Mouse (Mus musculus): Measurements from ENCODE around the gene Tcte1. TPM values are rescaled to one million over a fixed set of nuclear protein-coding genes. Genes with fewer than 3 reads are reported as not detected.

Gene Tcte1
- 3.2 and 6.2 TPM in 2 replicates for polyA plus RNA-seq (2015; fragmentation: Nextera tagmentation; extraction: Ambion mirVana)

DNA sequence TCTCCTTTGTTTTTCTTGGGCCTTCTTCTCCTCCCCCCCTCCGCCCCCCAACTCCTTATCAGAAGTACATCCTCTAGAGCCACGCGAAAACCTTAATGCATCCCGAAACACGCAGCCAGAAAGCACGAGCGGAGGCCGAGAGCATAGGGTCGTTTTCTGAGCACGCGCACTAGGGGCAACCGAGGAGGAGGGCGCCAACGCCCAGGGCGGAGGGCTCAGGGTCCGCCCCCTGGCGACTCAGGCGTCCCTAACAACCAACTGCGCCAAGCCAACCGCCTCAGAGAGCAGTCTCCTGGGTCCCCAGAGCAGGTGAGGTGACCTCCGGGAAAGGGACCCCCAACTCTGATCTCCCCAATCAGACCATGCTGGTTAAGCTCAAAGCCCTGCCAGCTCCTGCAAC is at the start of gene Tcte1:
Gene Tcte1 (plus strand): TSS at position 172 of the 400 bp plus-strand sequence.
- peak; percentile 64 for ATAC-seq (ENCODE audit: insufficient number of reproducible peaks, low FRiP score, low TSS enrichment, low read depth)
- Histone ChIP-seq H3K27ac (replicated peaks) (no peak within 1 kb of the TSS), H3K4me1 (peaks cover 15% of the 10 kb centered on the region; the same call in 1 of the 2 replicates), H3K36me3 (0 out of 2 replicates have a peak, but pooled peaks cover 8% of the 10 kb centered on the region), H3K27me3 (peaks cover 19% of the 10 kb centered on the region), H3K9ac (peak within 1 kb of the TSS; percentile 39), H3K9me3 (replicated peaks) (no peaks in the 10 kb centered on the region), H3K4me2 (replicated peaks) (peak within 1 kb of the TSS; percentile 71), H3K4me3 (replicated peaks) (peak within 1 kb of the TSS; percentile 39)
- 1% methylated on average over 21 of the region's 21 CpGs for WGBS

GRCm38 (mm10) chr17:45473667-45474066 is 49.6 kb upstream of the Tcte1 start:
- ATAC-seq (ENCODE audit: insufficient number of reproducible peaks, low FRiP score, low TSS enrichment, low read depth): no peak
- no peaks in the 10 kb centered on the region for H3K9me3 ChIP-seq (replicated peaks)
- no peaks in the 10 kb centered on the region for H3K36me3 ChIP-seq
- peaks cover 13% of the 10 kb centered on the region for H3K4me1 ChIP-seq
- H3K27me3 ChIP-seq: peaks cover 15% of the 10 kb centered on the region; the same call in 1 of the 2 replicates
- H3K4me2 ChIP-seq (replicated peaks): no peak overlapping the region
- no peak overlapping the region for H3K9ac ChIP-seq
- 78% methylated on average over 6 of the region's 6 CpGs for WGBS
- no peak overlapping the region for H3K4me3 ChIP-seq (replicated peaks)
- H3K27ac ChIP-seq (replicated peaks): no peak overlapping the region

GRCm38 (mm10) chr17:45474146-45474545 is 49.1 kb upstream of the Tcte1 start:
- H3K36me3 ChIP-seq: no peaks in the 10 kb centered on the region
- peaks cover 13% of the 10 kb centered on the region for H3K4me1 ChIP-seq
- H3K4me2 ChIP-seq (replicated peaks): peak overlapping the region; percentile 52
- H3K27ac ChIP-seq (replicated peaks): no peak overlapping the region
- H3K9me3 ChIP-seq (replicated peaks): no peaks in the 10 kb centered on the region
- H3K4me3 ChIP-seq (replicated peaks): peak overlapping the region; percentile 40
- H3K27me3 ChIP-seq: peaks cover 15% of the 10 kb centered on the region; the same call in 1 of the 2 replicates
- WGBS: 70% methylated on average over 8 of the region's 8 CpGs
- no peak overlapping the region for H3K9ac ChIP-seq
- ATAC-seq (ENCODE audit: insufficient number of reproducible peaks, low FRiP score, low TSS enrichment, low read depth): no peak

DNA sequence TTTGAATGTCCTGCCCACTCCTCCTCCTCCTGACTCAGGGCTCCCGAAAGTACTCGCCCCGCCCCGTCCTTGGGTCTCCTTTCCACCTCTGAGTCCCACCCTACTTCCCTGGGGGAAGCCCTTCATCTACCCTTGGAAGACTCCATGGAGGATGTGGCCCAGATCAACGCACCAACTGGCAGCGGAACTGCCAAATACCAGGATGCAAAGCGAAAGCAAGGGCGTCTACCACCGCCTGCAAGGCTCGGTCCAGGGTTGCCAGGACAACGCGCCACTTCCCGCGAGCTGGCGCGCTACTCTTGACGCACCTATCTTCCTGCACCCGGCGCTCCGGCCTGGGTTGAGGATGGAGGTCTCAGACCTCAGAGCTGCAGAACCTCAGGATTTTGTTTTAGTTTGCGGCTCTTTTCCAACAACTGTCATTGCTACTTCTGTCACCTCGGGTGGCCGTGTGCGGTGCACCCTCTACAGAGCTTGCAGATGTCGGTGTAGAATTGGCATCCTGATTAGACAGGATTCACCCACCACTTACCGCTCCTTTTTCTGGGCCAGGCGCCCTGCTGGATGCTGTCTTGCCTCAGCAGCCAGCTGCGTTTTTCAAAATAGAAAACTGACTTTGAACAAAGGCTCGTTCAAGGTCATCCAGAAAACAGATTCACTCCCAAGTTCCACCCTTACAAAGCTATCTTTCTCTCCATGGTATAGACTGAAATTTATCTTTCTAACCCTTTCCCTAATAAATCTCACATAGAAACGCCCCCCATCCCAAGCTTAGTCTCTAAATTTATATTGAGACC is 48.4 kb upstream of the Tcte1 start, which contains the start of gene Spats1:
Gene Spats1 (minus strand): TSS at position 747 of the 797 bp plus-strand sequence.
- no peaks in the 10 kb centered on the region for H3K36me3 ChIP-seq
- H3K9ac ChIP-seq: no peak within 1 kb of the TSS
- 6% methylated on average over 30 of the region's 30 CpGs for WGBS
- H3K4me1 ChIP-seq: peaks cover 13% of the 10 kb centered on the region
- peak within 1 kb of the TSS; percentile 40 for H3K4me3 ChIP-seq (replicated peaks)
- ATAC-seq (ENCODE audit: insufficient number of reproducible peaks, low FRiP score, low TSS enrichment, low read depth): peak; percentile 71
- H3K27ac ChIP-seq (replicated peaks): no peak within 1 kb of the TSS
- no peaks in the 10 kb centered on the region for H3K9me3 ChIP-seq (replicated peaks)
- peak within 1 kb of the TSS; percentile 52 for H3K4me2 ChIP-seq (replicated peaks)
- peaks cover 15% of the 10 kb centered on the region; the same call in 1 of the 2 replicates for H3K27me3 ChIP-seq

GRCm38 (mm10) chr17:45478234-45478825 is 44.9 kb upstream of the Tcte1 start:
- no peak for ATAC-seq (ENCODE audit: insufficient number of reproducible peaks, low FRiP score, low TSS enrichment, low read depth)
- Histone ChIP-seq H3K9ac (no peak overlapping the region), H3K27me3 (peaks cover 15% of the 10 kb centered on the region; the same call in 1 of the 2 replicates), H3K4me3 (replicated peaks) (no peak overlapping the region), H3K36me3 (no peaks in the 10 kb centered on the region), H3K27ac (replicated peaks) (no peak overlapping the region), H3K4me1 (peaks cover 13% of the 10 kb centered on the region), H3K9me3 (replicated peaks) (no peaks in the 10 kb centered on the region), H3K4me2 (replicated peaks) (no peak overlapping the region)
- 14% methylated on average over 12 of the region's 12 CpGs for WGBS

GRCm38 (mm10) chr17:45480429-45480828 is 42.8 kb upstream of the Tcte1 start:
- H3K36me3 ChIP-seq: no peaks in the 10 kb centered on the region
- H3K4me3 ChIP-seq (replicated peaks): no peak overlapping the region
- WGBS: 20% methylated on average over 2 of the region's 2 CpGs
- 0 out of 2 replicates have a peak, but pooled peaks cover 4% of the 10 kb centered on the region for H3K4me1 ChIP-seq
- ATAC-seq (ENCODE audit: insufficient number of reproducible peaks, low FRiP score, low TSS enrichment, low read depth): no peak
- H3K9ac ChIP-seq: no peak overlapping the region
- H3K27me3 ChIP-seq: peaks cover 15% of the 10 kb centered on the region; the same call in 1 of the 2 replicates
- H3K4me2 ChIP-seq (replicated peaks): no peak overlapping the region
- H3K9me3 ChIP-seq (replicated peaks): no peaks in the 10 kb centered on the region
- no peak overlapping the region for H3K27ac ChIP-seq (replicated peaks)

- Histone ChIP-seq H3K27ac (replicated peaks) (no peak overlapping the region), H3K9me3 (replicated peaks) (no peaks in the 10 kb centered on the region), H3K36me3 (no peaks in the 10 kb centered on the region), H3K9ac (no peak overlapping the region; the same call in 1 of the 2 replicates), H3K4me1 (no peaks in the 10 kb centered on the region), H3K4me3 (replicated peaks) (no peak overlapping the region), H3K4me2 (replicated peaks) (no peak overlapping the region), H3K27me3 (no peaks in the 10 kb centered on the region)
- 86% methylated on average over 7 of the region's 7 CpGs for WGBS
- ATAC-seq (ENCODE audit: insufficient number of reproducible peaks, low FRiP score, low TSS enrichment, low read depth): no peak
Measured at GRCm38 (mm10) chr17:45485581-45485980, 37.7 kb upstream of the Tcte1 start.

DNA sequence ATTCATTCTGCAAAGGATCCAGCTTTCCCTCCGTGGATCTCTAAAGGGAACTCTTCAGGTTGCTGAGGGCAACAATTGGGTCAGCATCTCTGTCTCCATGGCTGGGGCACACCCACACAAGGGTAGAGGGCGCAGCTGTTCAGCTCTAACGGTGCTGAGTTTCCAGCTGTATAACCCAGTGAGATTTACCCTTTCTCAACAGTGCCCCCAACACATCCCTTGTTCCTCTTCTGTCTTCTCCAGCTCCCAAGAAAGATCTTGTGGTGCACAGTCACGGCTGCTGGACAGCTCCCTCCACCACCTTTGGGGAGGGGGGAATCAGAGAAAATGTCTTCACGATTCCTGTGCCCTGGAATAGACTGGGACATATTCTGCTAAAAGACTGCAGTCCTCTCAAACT is 36.0 kb upstream of the Tcte1 start:
- WGBS: 12% methylated on average over 5 of the region's 5 CpGs
- no peak overlapping the region for H3K4me3 ChIP-seq (replicated peaks)
- no peak overlapping the region for H3K27ac ChIP-seq (replicated peaks)
- H3K9me3 ChIP-seq (replicated peaks): no peaks in the 10 kb centered on the region
- H3K27me3 ChIP-seq: no peaks in the 10 kb centered on the region
- H3K9ac ChIP-seq: no peak overlapping the region
- no peak for ATAC-seq (ENCODE audit: insufficient number of reproducible peaks, low FRiP score, low TSS enrichment, low read depth)
- H3K4me1 ChIP-seq: no peaks in the 10 kb centered on the region
- no peaks in the 10 kb centered on the region for H3K36me3 ChIP-seq
- no peak overlapping the region for H3K4me2 ChIP-seq (replicated peaks)

GRCm38 (mm10) chr17:45488321-45489254 is 34.6 kb upstream of the Tcte1 start:
- 83% methylated on average over 23 of the region's 23 CpGs for WGBS
- no peak for ATAC-seq (ENCODE audit: insufficient number of reproducible peaks, low FRiP score, low TSS enrichment, low read depth)

GRCm38 (mm10) chr17:45489736-45490135 is 33.5 kb upstream of the Tcte1 start:
- WGBS: 79% methylated on average over 6 of the region's 6 CpGs
- no peak overlapping the region for H3K27ac ChIP-seq (replicated peaks)
- no peaks in the 10 kb centered on the region for H3K36me3 ChIP-seq
- ATAC-seq (ENCODE audit: insufficient number of reproducible peaks, low FRiP score, low TSS enrichment, low read depth): no peak
- no peak overlapping the region for H3K9ac ChIP-seq
- H3K27me3 ChIP-seq: no peaks in the 10 kb centered on the region
- no peaks in the 10 kb centered on the region for H3K9me3 ChIP-seq (replicated peaks)
- H3K4me3 ChIP-seq (replicated peaks): no peak overlapping the region
- H3K4me2 ChIP-seq (replicated peaks): no peak overlapping the region
- H3K4me1 ChIP-seq: no peaks in the 10 kb centered on the region

More at GRCm38 (mm10) chr17:45488321-45489254, 34.6 kb upstream of the Tcte1 start:
- Histone ChIP-seq H3K4me2 (replicated peaks) (no peak overlapping the region), H3K9ac (no peak overlapping the region), H3K27ac (replicated peaks) (no peak overlapping the region), H3K9me3 (replicated peaks) (no peaks in the 10 kb centered on the region), H3K4me3 (replicated peaks) (no peak overlapping the region), H3K27me3 (no peaks in the 10 kb centered on the region), H3K4me1 (no peaks in the 10 kb centered on the region), H3K36me3 (no peaks in the 10 kb centered on the region)
